Mouse (Mus musculus): Measurements from ENCODE around the gene Entpd1. TPM values are rescaled to one million over a fixed set of nuclear protein-coding genes. Genes with fewer than 3 reads are reported as not detected.

The Entpd1 gene
- polyA plus RNA-seq, 1 experiment = 17.6 TPM

DNA sequence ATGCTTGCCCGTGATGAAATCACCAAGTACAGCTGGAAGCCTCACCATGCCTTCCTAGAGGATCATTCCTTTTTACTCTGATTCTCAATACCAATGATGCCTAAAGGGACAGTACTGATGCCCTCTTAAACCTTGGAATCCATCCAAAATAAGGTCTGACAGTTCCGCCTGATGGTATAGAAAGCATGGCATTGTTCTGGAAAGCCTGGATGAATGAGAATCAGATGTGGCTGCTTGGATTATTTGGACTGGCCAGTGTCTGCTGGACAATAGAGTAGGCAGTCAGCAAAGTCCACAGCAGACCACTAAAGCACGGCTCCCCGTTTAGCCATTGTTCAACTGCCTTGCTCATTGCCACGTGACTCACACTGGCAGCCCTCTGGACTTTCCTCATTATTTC, 87.7 kb downstream of the Entpd1 start:
- WGBS = 87% methylated on average over 5 of the region's 5 CpGs
- no peaks in the 10 kb centered on the region; the same call in 1 of the 2 replicates for H3K4me1 ChIP-seq (ENCODE audit: control insufficient read depth, insufficient read depth, low read length)
- no peak overlapping the region for H3K4me3 ChIP-seq (replicated peaks; ENCODE audit: control insufficient read depth, low read depth, low read length)
- H3K27ac ChIP-seq (ENCODE audit: control insufficient read depth, insufficient read depth, low read depth, low read length, poor library complexity) = no peak overlapping the region
- no peak for TF ChIP-seq CTCF (IDR thresholded peaks at IDR 0.05; ENCODE audit: control insufficient read depth, insufficient read depth, low read length)
- TF ChIP-seq POLR2A (IDR thresholded peaks at IDR 0.05; ENCODE audit: borderline replicate concordance, control insufficient read depth, low read depth, low read length) = no peak

DNA sequence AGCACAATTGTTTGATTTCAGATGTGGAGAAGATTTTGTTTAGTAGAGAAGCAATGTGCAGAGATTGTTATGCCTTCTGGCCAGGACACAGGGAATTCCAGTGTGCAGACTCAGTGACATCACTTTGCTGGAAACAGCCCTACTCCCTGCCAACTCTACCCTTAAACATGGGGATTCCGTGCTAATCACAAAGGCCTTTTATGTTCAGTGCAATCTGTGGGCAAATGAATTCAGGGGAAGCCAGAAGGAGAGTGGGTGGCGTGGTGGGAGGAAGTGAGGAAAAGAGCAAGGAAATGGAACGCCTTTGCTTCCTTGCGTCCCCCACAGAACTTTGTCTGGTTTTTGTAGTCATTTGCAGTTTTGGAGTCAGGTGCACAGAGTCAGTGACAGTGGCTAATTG, 90.2 kb downstream of the Entpd1 start:
- WGBS = 59% methylated on average over 4 of the region's 4 CpGs
- TF ChIP-seq POLR2A (IDR thresholded peaks at IDR 0.05; ENCODE audit: borderline replicate concordance, control insufficient read depth, low read depth, low read length) (no peak), CTCF (IDR thresholded peaks at IDR 0.05; ENCODE audit: control insufficient read depth, insufficient read depth, low read length) (no peak)
- Histone ChIP-seq H3K27ac (ENCODE audit: control insufficient read depth, insufficient read depth, low read depth, low read length, poor library complexity) (no peak overlapping the region), H3K4me3 (replicated peaks; ENCODE audit: control insufficient read depth, low read depth, low read length) (no peak overlapping the region), H3K4me1 (ENCODE audit: control insufficient read depth, insufficient read depth, low read length) (no peaks in the 10 kb centered on the region; the same call in 1 of the 2 replicates)

DNA sequence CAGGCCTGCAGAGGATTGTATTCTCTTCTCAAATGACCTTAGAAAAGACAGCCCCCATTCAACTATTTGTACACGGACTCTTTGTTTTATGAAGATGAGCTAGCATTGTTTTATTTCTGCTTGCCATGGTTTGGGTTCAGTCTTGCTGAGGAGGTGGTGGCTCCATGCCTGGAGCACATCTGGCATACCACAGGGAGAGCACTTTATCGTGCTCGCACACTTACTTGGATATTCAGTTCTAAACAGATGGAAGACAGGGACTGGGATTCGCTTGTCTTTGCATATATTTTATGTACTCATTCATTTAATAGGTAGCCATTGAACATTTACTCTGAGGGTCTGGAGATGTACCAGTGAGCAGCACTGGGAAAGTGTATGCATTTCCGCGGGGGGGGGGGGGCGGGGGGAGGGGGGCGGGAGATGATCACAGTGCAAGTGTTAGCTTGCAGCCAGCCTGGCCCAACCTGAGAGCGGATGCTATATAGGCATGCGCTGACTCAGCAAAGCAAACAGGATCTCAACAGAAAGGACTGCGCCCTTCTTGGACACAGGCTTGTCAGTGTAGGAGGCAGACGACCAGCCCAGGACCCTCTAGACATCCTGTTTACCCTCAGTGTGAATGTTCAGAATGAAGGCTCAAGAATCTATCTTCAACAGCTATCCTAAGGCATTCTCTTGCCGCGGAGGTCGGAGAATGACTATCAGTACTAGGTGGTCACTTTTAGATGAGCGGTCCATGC, 100.9 kb downstream of the Entpd1 start:
- no peak overlapping the region for H3K27ac ChIP-seq (ENCODE audit: control insufficient read depth, insufficient read depth, low read depth, low read length, poor library complexity)
- no peak overlapping the region for H3K4me3 ChIP-seq (replicated peaks; ENCODE audit: control insufficient read depth, low read depth, low read length)
- H3K4me1 ChIP-seq (ENCODE audit: control insufficient read depth, insufficient read depth, low read length) = no peaks in the 10 kb centered on the region; the same call in 1 of the 2 replicates
- 79% methylated on average over 16 of the region's 16 CpGs for WGBS
- TF ChIP-seq POLR2A (IDR thresholded peaks at IDR 0.05; ENCODE audit: borderline replicate concordance, control insufficient read depth, low read depth, low read length) (no peak), CTCF (IDR thresholded peaks at IDR 0.05; ENCODE audit: control insufficient read depth, insufficient read depth, low read length) (no peak)

DNA sequence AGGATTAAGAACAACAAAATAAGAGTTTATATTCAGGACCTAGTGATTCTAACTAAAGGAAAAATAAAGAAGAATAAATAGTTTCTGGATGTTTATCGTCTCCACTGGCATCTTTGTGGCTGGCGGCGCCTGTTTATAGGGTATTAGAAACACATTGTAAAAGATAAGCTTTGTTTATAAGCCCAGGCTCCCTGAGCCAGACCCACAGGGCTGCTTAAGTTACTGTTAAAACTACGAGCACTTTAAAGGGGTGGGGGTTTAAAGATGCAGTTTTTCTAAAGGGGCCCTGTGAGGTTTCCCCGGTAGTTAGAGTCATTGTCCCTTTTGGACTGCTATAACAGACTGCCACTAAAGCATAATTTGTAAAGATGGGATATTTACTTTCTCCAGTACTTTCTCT, 102.5 kb downstream of the Entpd1 start:
- Histone ChIP-seq H3K27ac (ENCODE audit: control insufficient read depth, insufficient read depth, low read depth, low read length, poor library complexity) (no peak overlapping the region), H3K4me3 (replicated peaks; ENCODE audit: control insufficient read depth, low read depth, low read length) (no peak overlapping the region), H3K4me1 (ENCODE audit: control insufficient read depth, insufficient read depth, low read length) (no peaks in the 10 kb centered on the region; the same call in 1 of the 2 replicates)
- WGBS = 83% methylated on average over 5 of the region's 5 CpGs
- no peak for TF ChIP-seq CTCF (IDR thresholded peaks at IDR 0.05; ENCODE audit: control insufficient read depth, insufficient read depth, low read length)
- no peak for TF ChIP-seq POLR2A (IDR thresholded peaks at IDR 0.05; ENCODE audit: borderline replicate concordance, control insufficient read depth, low read depth, low read length)

DNA sequence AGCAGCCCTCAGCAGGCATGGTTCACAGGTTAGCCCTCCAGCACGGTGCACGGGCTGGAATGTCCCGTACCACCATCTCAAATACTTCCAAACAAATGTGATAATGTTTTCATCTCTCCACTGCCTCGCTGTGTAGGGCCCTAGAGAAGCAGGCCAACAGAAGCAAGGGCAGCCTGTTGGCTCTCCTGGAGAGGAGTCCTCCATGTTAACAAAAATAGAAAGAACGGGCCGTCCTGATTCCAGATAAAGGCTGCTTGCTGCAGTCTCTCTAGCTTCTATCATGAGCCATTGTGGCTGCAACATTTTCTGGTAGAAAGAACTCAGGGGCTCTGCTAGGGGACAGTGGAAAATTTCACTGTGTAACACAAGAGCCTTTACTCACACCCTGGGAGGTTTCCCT, 104.8 kb downstream of the Entpd1 start:
- TF ChIP-seq CTCF (IDR thresholded peaks at IDR 0.05; ENCODE audit: control insufficient read depth, insufficient read depth, low read length) = no peak
- no peak for TF ChIP-seq POLR2A (IDR thresholded peaks at IDR 0.05; ENCODE audit: borderline replicate concordance, control insufficient read depth, low read depth, low read length)
- Histone ChIP-seq H3K27ac (ENCODE audit: control insufficient read depth, insufficient read depth, low read depth, low read length, poor library complexity) (no peak overlapping the region), H3K4me1 (ENCODE audit: control insufficient read depth, insufficient read depth, low read length) (no peaks in the 10 kb centered on the region), H3K4me3 (replicated peaks; ENCODE audit: control insufficient read depth, low read depth, low read length) (no peak overlapping the region)
- WGBS = 85% methylated on average over 6 of the region's 6 CpGs

DNA sequence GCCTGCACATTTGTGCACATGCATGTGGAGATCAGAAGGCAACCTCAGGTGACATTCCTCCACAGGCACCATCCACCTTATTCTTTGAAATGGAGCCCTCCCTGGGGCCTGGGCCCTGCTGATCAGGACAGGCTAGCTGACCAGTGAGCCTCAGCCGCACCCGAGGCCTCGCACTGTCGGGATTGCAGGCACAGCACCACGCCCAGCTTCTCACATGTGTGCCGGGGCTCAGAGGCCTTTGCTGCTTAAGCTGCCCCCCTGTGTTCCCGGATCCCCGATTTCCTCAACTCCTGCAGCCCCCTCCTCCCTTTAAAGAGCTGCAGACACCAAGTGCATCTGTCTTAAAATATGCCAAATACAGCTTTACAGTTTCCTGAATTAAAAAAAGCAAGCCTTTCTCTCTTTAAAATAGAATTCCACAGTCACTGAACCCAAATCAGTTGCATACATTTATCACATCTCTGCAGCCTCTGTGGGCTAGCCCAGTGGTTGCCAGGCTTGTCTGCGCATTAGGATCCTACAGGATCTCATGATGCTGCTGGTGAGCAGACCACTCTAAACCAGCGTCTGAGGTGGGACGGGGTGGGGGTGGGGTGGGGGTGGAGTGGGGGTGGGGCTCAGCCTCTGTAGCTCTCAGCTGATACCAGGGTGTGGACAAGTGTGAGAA, 107.4 kb downstream of the Entpd1 start:
- no peak overlapping the region for H3K4me3 ChIP-seq (replicated peaks; ENCODE audit: control insufficient read depth, low read depth, low read length)
- TF ChIP-seq CTCF (IDR thresholded peaks at IDR 0.05; ENCODE audit: control insufficient read depth, insufficient read depth, low read length) (no peak), POLR2A (IDR thresholded peaks at IDR 0.05; ENCODE audit: borderline replicate concordance, control insufficient read depth, low read depth, low read length) (no peak)
- no peak overlapping the region for H3K27ac ChIP-seq (ENCODE audit: control insufficient read depth, insufficient read depth, low read depth, low read length, poor library complexity)
- no peaks in the 10 kb centered on the region for H3K4me1 ChIP-seq (ENCODE audit: control insufficient read depth, insufficient read depth, low read length)
- WGBS = 81% methylated on average over 11 of the region's 11 CpGs

DNA sequence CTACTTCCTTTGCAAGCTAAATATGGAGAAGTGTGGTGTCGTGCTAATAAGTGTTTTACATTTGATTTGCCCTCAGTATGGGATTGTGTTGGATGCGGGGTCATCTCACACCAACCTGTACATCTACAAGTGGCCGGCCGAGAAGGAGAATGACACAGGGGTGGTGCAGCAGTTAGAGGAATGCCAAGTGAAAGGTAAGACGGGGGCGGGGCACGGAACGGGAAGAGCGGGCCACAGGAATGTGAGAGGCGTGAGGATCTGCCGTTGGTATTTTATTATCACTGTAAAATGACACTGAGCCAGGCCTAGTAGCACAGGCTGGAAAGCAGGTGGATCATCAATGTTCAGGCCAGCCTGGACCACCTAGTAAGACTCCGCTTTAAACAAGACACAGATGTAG, 108.2 kb downstream of the Entpd1 start:
- WGBS = 89% methylated on average over 12 of the region's 12 CpGs

DNA sequence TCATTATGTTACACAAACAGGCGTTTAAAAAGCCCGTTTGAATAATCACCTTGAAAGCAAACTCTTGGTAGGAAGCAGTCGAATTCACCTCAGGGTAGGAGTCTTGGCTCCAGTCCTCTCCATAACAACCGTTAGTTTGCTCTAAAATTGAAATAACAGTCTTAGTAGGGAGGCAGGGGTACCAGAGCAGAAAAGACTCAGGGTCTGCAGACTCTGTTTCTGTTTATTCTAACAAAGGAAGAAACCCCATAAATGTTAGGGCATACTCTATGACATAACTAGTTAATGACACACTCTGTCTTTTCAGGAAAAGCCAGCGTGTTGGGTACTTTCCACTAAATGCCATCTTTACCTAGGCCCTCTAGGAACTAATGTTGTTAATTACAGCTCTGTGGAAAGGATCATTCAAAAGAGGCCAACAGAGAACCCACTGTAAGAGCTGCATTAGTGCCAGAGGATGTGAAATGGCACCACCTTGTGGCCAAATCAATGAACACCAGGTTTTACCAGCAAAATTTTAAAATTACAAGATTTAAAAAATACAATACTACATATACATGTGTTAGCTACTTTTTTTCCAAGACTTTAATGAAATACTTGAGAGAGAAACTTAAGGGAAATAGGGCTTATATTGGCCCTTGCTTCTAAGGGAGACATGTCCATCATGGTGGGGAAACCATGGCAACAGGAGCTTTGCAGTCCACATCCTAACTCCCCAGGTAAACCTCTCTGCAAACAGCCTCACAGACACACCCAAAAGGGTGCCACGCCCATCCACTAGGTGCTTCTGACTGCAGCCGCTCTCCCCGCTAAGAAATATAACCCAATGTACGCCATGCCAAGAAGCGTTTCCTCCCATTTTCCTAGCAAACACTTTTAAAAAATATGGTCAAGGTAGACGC, 110.2 kb downstream of the Entpd1 start:
- TF ChIP-seq CTCF (IDR thresholded peaks at IDR 0.05; ENCODE audit: control insufficient read depth, insufficient read depth, low read length) = peak; percentile 42; the same call in 1 of the 2 replicates
- no peak for TF ChIP-seq POLR2A (IDR thresholded peaks at IDR 0.05; ENCODE audit: borderline replicate concordance, control insufficient read depth, low read depth, low read length)
- Histone ChIP-seq H3K27ac (ENCODE audit: control insufficient read depth, insufficient read depth, low read depth, low read length, poor library complexity) (no peak overlapping the region), H3K4me1 (ENCODE audit: control insufficient read depth, insufficient read depth, low read length) (no peaks in the 10 kb centered on the region), H3K4me3 (replicated peaks; ENCODE audit: control insufficient read depth, low read depth, low read length) (no peak overlapping the region)
- WGBS = 70% methylated on average over 11 of the region's 11 CpGs

More for the DNA sequence above, 108.2 kb downstream of the Entpd1 start:
- Histone ChIP-seq H3K4me3 (replicated peaks; ENCODE audit: control insufficient read depth, low read depth, low read length) (no peak overlapping the region), H3K27ac (ENCODE audit: control insufficient read depth, insufficient read depth, low read depth, low read length, poor library complexity) (no peak overlapping the region), H3K4me1 (ENCODE audit: control insufficient read depth, insufficient read depth, low read length) (no peaks in the 10 kb centered on the region)
- no peak for TF ChIP-seq CTCF (IDR thresholded peaks at IDR 0.05; ENCODE audit: control insufficient read depth, insufficient read depth, low read length)
- no peak for TF ChIP-seq POLR2A (IDR thresholded peaks at IDR 0.05; ENCODE audit: borderline replicate concordance, control insufficient read depth, low read depth, low read length)
